Comparison of ENCODE assay signal across 39 mouse cellular contexts in genomic region chr19:12427605-12428004, GRCm38 (mm10). TPM values are rescaled to one million over a fixed set of nuclear protein-coding genes. Genes with fewer than 3 reads are reported as not detected.
"Had no signal": no experiment of that assay in that cellular context is flagged by ENCODE, and none has a peak within 500 bp of the region (broad histone marks: within the 10 kb centered on the region; RNA-seq: fewer than 3 reads in every experiment).

Pfpl (plus strand) TSS chr19:12427905.

- ATAC-seq: liver, embryonic 12.5 days; liver, postnatal 0 days; lung, postnatal 0 days; midbrain, embryonic 13.5 days; midbrain, embryonic 15.5 days; midbrain, embryonic 16.5 days had no signal

- H3K27me3 ChIP-seq: limb, embryonic 12.5 days; limb, embryonic 13.5 days; limb, embryonic 15.5 days; liver, embryonic 12.5 days; liver, embryonic 13.5 days; liver, embryonic 15.5 days; lung, embryonic 15.5 days; midbrain, embryonic 12.5 days; midbrain, embryonic 13.5 days; midbrain, embryonic 15.5 days; neural tube, embryonic 12.5 days had no signal

- H3K4me3 ChIP-seq: left cerebral cortex, adult 2 months; limb, embryonic 10.5 days; limb, embryonic 12.5 days; limb, embryonic 13.5 days; limb, embryonic 15.5 days; liver, embryonic 12.5 days; liver, embryonic 13.5 days; liver, embryonic 15.5 days; lung, embryonic 15.5 days; megakaryocyte, embryonic 14.5 days; midbrain, embryonic 10.5 days; midbrain, embryonic 12.5 days; midbrain, embryonic 13.5 days; midbrain, embryonic 15.5 days; neural tube, embryonic 12.5 days had no signal

- H3K36me3 ChIP-seq: limb, embryonic 10.5 days; limb, embryonic 12.5 days; limb, embryonic 13.5 days; limb, embryonic 15.5 days; liver, embryonic 12.5 days; liver, embryonic 13.5 days; liver, embryonic 15.5 days; lung, embryonic 15.5 days; midbrain, embryonic 10.5 days; midbrain, embryonic 12.5 days; midbrain, embryonic 13.5 days; midbrain, embryonic 15.5 days; neural tube, embryonic 12.5 days had no signal

- H3K4me2 ChIP-seq: limb, embryonic 12.5 days; limb, embryonic 13.5 days; limb, embryonic 15.5 days; liver, embryonic 11.5 days; liver, embryonic 12.5 days; liver, embryonic 13.5 days; liver, embryonic 15.5 days; lung, embryonic 14.5 days; lung, embryonic 15.5 days; midbrain, embryonic 11.5 days; midbrain, embryonic 12.5 days; midbrain, embryonic 13.5 days; midbrain, embryonic 15.5 days; neural tube, embryonic 12.5 days had no signal

RNA-seq across cellular contexts. Expression of gene Pfpl, which starts in this region (rescaled TPM):
- total RNA-seq: left cerebral cortex, adult 2 months; left cerebral cortex, postnatal 14 days; left cerebral cortex, postnatal 25 days; left cerebral cortex, postnatal 36 days; left cerebral cortex, postnatal 4 days; liver, adult 2 months; megakaryocyte progenitor cell, adult 5-6 weeks; megakaryocyte, adult 5-6 weeks; midbrain, postnatal 0 days; monocyte, adult 5-6 weeks had no signal
- polyA plus RNA-seq: limb, embryonic 10.5 days; limb, embryonic 11.5 days; limb, embryonic 12.5 days; limb, embryonic 13.5 days; limb, embryonic 14.5 days; limb, embryonic 15.5 days; liver, adult 2 months; liver, embryonic 11.5 days; liver, embryonic 12.5 days; liver, embryonic 13.5 days; liver, embryonic 14.5 days; liver, embryonic 15.5 days; liver, embryonic 16.5 days; liver, postnatal 0 days; lung, adult 2 months; lung, embryonic 14.5 days; lung, embryonic 15.5 days; lung, embryonic 16.5 days; lung, postnatal 0 days; macrophage; midbrain, embryonic 10.5 days; midbrain, embryonic 11.5 days; midbrain, embryonic 12.5 days; midbrain, embryonic 13.5 days; midbrain, embryonic 14.5 days; midbrain, embryonic 15.5 days; midbrain, embryonic 16.5 days; midbrain, postnatal 0 days; neural tube, embryonic 11.5 days; neural tube, embryonic 12.5 days had no signal
